11 mouse cellular contexts compared by ENCODE assay signal in genomic region chr17:17849906-17850712, GRCm38 (mm10). TPM values are rescaled to one million over a fixed set of nuclear protein-coding genes. Genes with fewer than 3 reads are reported as not detected.
DNase-seq lines count a peak whose midpoint lies in the region; ATAC-seq and TF ChIP-seq lines count a peak whose summit lies in the region.
"Had no signal": no experiment of that assay in that cellular context is flagged by ENCODE, and none has a peak within 500 bp of the region (broad histone marks: within the 10 kb centered on the region; RNA-seq: fewer than 3 reads in every experiment).

No protein-coding gene starts in this region.

- intact Hi-C loops in left cerebral cortex, postnatal 4 days (cut with DNase I) = no loop called here

- no peaks in the 10 kb centered on the region for H3K36me3 ChIP-seq in kidney, postnatal 0 days (ENCODE audit: insufficient read depth, low read length)
- H3K36me3 ChIP-seq in embryonic facial prominence, embryonic 10.5 days (replicated peaks) = no peaks in the 10 kb centered on the region; the same call in 1 of the 2 replicates
- H3K36me3 ChIP-seq in hindbrain, embryonic 12.5 days = 0 out of 2 replicates have a peak, but pooled peaks cover 4% of the 10 kb centered on the region
- H3K36me3 ChIP-seq in midbrain, embryonic 15.5 days (replicated peaks) = no peaks in the 10 kb centered on the region
- no peaks in the 10 kb centered on the region for H3K36me3 ChIP-seq in kidney, adult 2 months (ENCODE audit: control insufficient read depth, insufficient read depth, low read length)

- WGBS in kidney, postnatal 0 days = 27% methylated on average over 55 of the region's 55 CpGs
- 14% methylated on average over 55 of the region's 55 CpGs for WGBS in embryonic facial prominence, embryonic 10.5 days
- 20% methylated on average over 55 of the region's 55 CpGs for WGBS in hindbrain, embryonic 12.5 days
- WGBS in midbrain, embryonic 15.5 days = 24% methylated on average over 55 of the region's 55 CpGs
- WGBS in kidney, adult 2 months = 39% methylated on average over 55 of the region's 55 CpGs

- H3K27me3 ChIP-seq in kidney, postnatal 0 days (ENCODE audit: insufficient read depth, low read length) = no peaks in the 10 kb centered on the region
- H3K27me3 ChIP-seq in embryonic facial prominence, embryonic 10.5 days (replicated peaks; ENCODE audit: low read depth, poor library complexity, severe bottlenecking) = peaks cover 37% of the 10 kb centered on the region
- H3K27me3 ChIP-seq in hindbrain, embryonic 12.5 days = peaks cover 15% of the 10 kb centered on the region
- no peaks in the 10 kb centered on the region for H3K27me3 ChIP-seq in midbrain, embryonic 15.5 days (replicated peaks)
- no peaks in the 10 kb centered on the region for H3K27me3 ChIP-seq in kidney, adult 2 months (replicated peaks; ENCODE audit: control insufficient read depth, insufficient read depth, low read length)

- no peak overlapping the region; the same call in 1 of the 2 replicates for H3K4me3 ChIP-seq in kidney, postnatal 0 days (replicated peaks; ENCODE audit: low read depth, low read length)
- peak overlapping the region; percentile 16 for H3K4me3 ChIP-seq in embryonic facial prominence, embryonic 10.5 days
- H3K4me3 ChIP-seq in hindbrain, embryonic 12.5 days = peak overlapping the region; percentile 8; the same call in 1 of the 2 replicates
- peak overlapping the region; percentile 31 for H3K4me3 ChIP-seq in midbrain, embryonic 15.5 days
- H3K4me3 ChIP-seq in kidney, adult 2 months (ENCODE audit: insufficient read depth, low read depth, low read length) = no peak overlapping the region

- H3K9ac ChIP-seq in kidney, postnatal 0 days (ENCODE audit: low read depth, low read length) = no peak overlapping the region
- H3K9ac ChIP-seq in hindbrain, embryonic 12.5 days = no peak overlapping the region
- H3K9ac ChIP-seq in midbrain, embryonic 15.5 days = no peak overlapping the region

- H3K4me2 ChIP-seq in kidney, postnatal 0 days (ENCODE audit: low read length) = peak overlapping the region; percentile 37
- H3K4me2 ChIP-seq in hindbrain, embryonic 12.5 days (replicated peaks) = peak overlapping the region; percentile 29
- peak overlapping the region; percentile 44 for H3K4me2 ChIP-seq in midbrain, embryonic 15.5 days

- H3K9me3 ChIP-seq in kidney, postnatal 0 days (replicated peaks; ENCODE audit: low read length) = no peaks in the 10 kb centered on the region
- no peaks in the 10 kb centered on the region for H3K9me3 ChIP-seq in embryonic facial prominence, embryonic 10.5 days
- H3K9me3 ChIP-seq in hindbrain, embryonic 12.5 days (replicated peaks) = no peaks in the 10 kb centered on the region
- H3K9me3 ChIP-seq in midbrain, embryonic 15.5 days = no peaks in the 10 kb centered on the region

- no peaks in the 10 kb centered on the region for H3K4me1 ChIP-seq in kidney, postnatal 0 days (replicated peaks; ENCODE audit: insufficient read depth, low read length)
- peaks cover 13% of the 10 kb centered on the region for H3K4me1 ChIP-seq in embryonic facial prominence, embryonic 10.5 days
- H3K4me1 ChIP-seq in hindbrain, embryonic 12.5 days = no peaks in the 10 kb centered on the region
- H3K4me1 ChIP-seq in midbrain, embryonic 15.5 days = no peaks in the 10 kb centered on the region
- H3K4me1 ChIP-seq in kidney, adult 2 months (ENCODE audit: control insufficient read depth, insufficient read depth, low read length) = no peaks in the 10 kb centered on the region

- H3K27ac ChIP-seq in kidney, postnatal 0 days = no peak overlapping the region
- H3K27ac ChIP-seq in embryonic facial prominence, embryonic 10.5 days (replicated peaks) = no peak overlapping the region
- no peak overlapping the region for H3K27ac ChIP-seq in hindbrain, embryonic 12.5 days
- H3K27ac ChIP-seq in midbrain, embryonic 15.5 days = no peak overlapping the region
- H3K27ac ChIP-seq in kidney, adult 2 months (ENCODE audit: insufficient read depth, low read depth, low read length) = no peak overlapping the region

- peak; percentile 56 for ATAC-seq in kidney, postnatal 0 days (replicated peaks; ENCODE audit: low FRiP score, low read depth)
- ATAC-seq in hindbrain, embryonic 12.5 days (ENCODE audit: low FRiP score) = peak; percentile 36; the same call in 1 of the 2 replicates
- peak; percentile 59 for ATAC-seq in midbrain, embryonic 15.5 days (replicated peaks)

- TF ChIP-seq CTCF in kidney, postnatal 0 days (IDR thresholded peaks at IDR 0.05; ENCODE audit: low read depth) = no peak
- TF ChIP-seq CTCF in kidney, adult 2 months (conservative IDR thresholded peaks at IDR 0.05; ENCODE audit: insufficient read depth, insufficient read length, low read depth, low read length) = no peak

- TF ChIP-seq POLR2A in kidney, adult 2 months (IDR thresholded peaks at IDR 0.05; ENCODE audit: low read depth, low read length) = no peak

- no peak for DNase-seq in kidney, postnatal 0 days (ENCODE audit: low spot score)
- DNase-seq in kidney, postnatal 4 days = no peak
- DNase-seq in embryonic facial prominence, embryonic 10.5 days (ENCODE audit: low spot score) = peak; percentile 28
- DNase-seq in left cerebral cortex, postnatal 4 days = no peak
- no peak for DNase-seq in spleen, postnatal 36 days (ENCODE audit: low spot score in 2 of 2)
- DNase-seq in kidney, adult 2 months = no peak
- DNase-seq: lung, postnatal 10 days had no signal

RNA-seq across cellular contexts. Expression of gene Has1, which starts 4.9 kb away (rescaled TPM):
- polyA plus RNA-seq in kidney, postnatal 0 days (2015; fragmentation: Nextera tagmentation; extraction: Ambion mirVana) = 0.28 and 0.41 TPM in 2 replicates
- polyA plus RNA-seq in embryonic facial prominence, embryonic 10.5 days (2016; fragmentation: Nextera tagmentation; extraction: Ambion mirVana) = 1.2 and 1.5 TPM in 2 replicates
- 1.3 and 1.4 TPM in 2 replicates for polyA plus RNA-seq in hindbrain, embryonic 12.5 days (2016; fragmentation: Nextera tagmentation; extraction: Ambion mirVana)
- 1.2 and 1.6 TPM in 2 replicates for polyA plus RNA-seq in midbrain, embryonic 15.5 days (2015; fragmentation: Nextera tagmentation; extraction: Ambion mirVana)
- total RNA-seq in left cerebral cortex, postnatal 4 days (2021) = under 1 TPM in 1 of 2 experiments, not detected in 1; 0.20 TPM
- 0.08 and 0.10 TPM in 2 replicates for polyA plus RNA-seq in kidney, adult 2 months (2012; rRNA removed)
- total RNA-seq: common myeloid progenitor, adult 5-6 weeks had no signal

RNA-seq across cellular contexts. Expression of gene Spaca6, which starts 23.2 kb away (rescaled TPM):
- polyA plus RNA-seq in kidney, postnatal 0 days (2015; fragmentation: Nextera tagmentation; extraction: Ambion mirVana) = 14.4 and 18.5 TPM in 2 replicates
- polyA plus RNA-seq in embryonic facial prominence, embryonic 10.5 days (2016; fragmentation: Nextera tagmentation; extraction: Ambion mirVana) = 59.1 and 61.6 TPM in 2 replicates
- polyA plus RNA-seq in hindbrain, embryonic 12.5 days (2016; fragmentation: Nextera tagmentation; extraction: Ambion mirVana) = 50.5 and 56.4 TPM in 2 replicates
- 30.3 and 33.3 TPM in 2 replicates for polyA plus RNA-seq in midbrain, embryonic 15.5 days (2015; fragmentation: Nextera tagmentation; extraction: Ambion mirVana)
- total RNA-seq in left cerebral cortex, postnatal 4 days (2021) = 10 to 100 TPM; 87.5 to 99.7 TPM
- 43.9 and 49.0 TPM in 2 replicates for polyA plus RNA-seq in kidney, adult 2 months (2012; rRNA removed)

RNA-seq across cellular contexts. Expression of gene Fpr1, which starts 33.6 kb away (rescaled TPM):
- polyA plus RNA-seq in kidney, postnatal 0 days (2015; fragmentation: Nextera tagmentation; extraction: Ambion mirVana) = 0.39 and 0.83 TPM in 2 replicates
- polyA plus RNA-seq in embryonic facial prominence, embryonic 10.5 days (2016; fragmentation: Nextera tagmentation; extraction: Ambion mirVana) = not detected in 2 replicates
- 0.23 TPM in 1 of 2 replicates, not detected in the other for polyA plus RNA-seq in hindbrain, embryonic 12.5 days (2016; fragmentation: Nextera tagmentation; extraction: Ambion mirVana)
- 0.22 and 0.25 TPM in 2 replicates for polyA plus RNA-seq in midbrain, embryonic 15.5 days (2015; fragmentation: Nextera tagmentation; extraction: Ambion mirVana)
- under 1 TPM; 0.26 to 0.28 TPM for total RNA-seq in left cerebral cortex, postnatal 4 days (2021)
- 0.07 TPM in 1 of 2 replicates, not detected in the other for polyA plus RNA-seq in kidney, adult 2 months (2012; rRNA removed)

RNA-seq across cellular contexts. Expression of gene Fpr2, which starts 37.5 kb away (rescaled TPM):
- 0.37 and 0.80 TPM in 2 replicates for polyA plus RNA-seq in kidney, postnatal 0 days (2015; fragmentation: Nextera tagmentation; extraction: Ambion mirVana)
- polyA plus RNA-seq in embryonic facial prominence, embryonic 10.5 days (2016; fragmentation: Nextera tagmentation; extraction: Ambion mirVana) = not detected in 2 replicates
- polyA plus RNA-seq in hindbrain, embryonic 12.5 days (2016; fragmentation: Nextera tagmentation; extraction: Ambion mirVana) = not detected in 2 replicates
- polyA plus RNA-seq in midbrain, embryonic 15.5 days (2015; fragmentation: Nextera tagmentation; extraction: Ambion mirVana) = not detected in 2 replicates
- under 1 TPM in 1 of 2 experiments, not detected in 1; 0.40 TPM for total RNA-seq in left cerebral cortex, postnatal 4 days (2021)
- polyA plus RNA-seq in kidney, adult 2 months (2012; rRNA removed) = 0.14 and 0.16 TPM in 2 replicates

RNA-seq across cellular contexts. Expression of gene Fpr3, which starts 37.5 kb away (rescaled TPM):
- polyA plus RNA-seq in kidney, postnatal 0 days (2015; fragmentation: Nextera tagmentation; extraction: Ambion mirVana) = not detected in 2 replicates
- not detected in 2 replicates for polyA plus RNA-seq in embryonic facial prominence, embryonic 10.5 days (2016; fragmentation: Nextera tagmentation; extraction: Ambion mirVana)
- not detected in 2 replicates for polyA plus RNA-seq in hindbrain, embryonic 12.5 days (2016; fragmentation: Nextera tagmentation; extraction: Ambion mirVana)
- not detected in 2 replicates for polyA plus RNA-seq in midbrain, embryonic 15.5 days (2015; fragmentation: Nextera tagmentation; extraction: Ambion mirVana)
- not detected for total RNA-seq in left cerebral cortex, postnatal 4 days (2021)
- not detected in 2 replicates for polyA plus RNA-seq in kidney, adult 2 months (2012; rRNA removed)
- total RNA-seq: common myeloid progenitor, adult 5-6 weeks had no signal
- polyA plus RNA-seq: small intestine, adult 2 months had no signal

Comparison
In these comparisons a context has a peak if more than half of its experiments do, and no peak if none do; other contexts are left out.
1. H3K4me3 ChIP-seq: peak in embryonic facial prominence, embryonic 10.5 days (single experiment), hindbrain, embryonic 12.5 days (single experiment) and midbrain, embryonic 15.5 days (single experiment); none in kidney, postnatal 0 days (single experiment) and kidney, adult 2 months (single experiment).
2. Peak in every context shown above with its lines, with median percentiles within 50 percentile points of each other: ATAC-seq and H3K4me2 ChIP-seq.